Mouse (Mus musculus) retina, adult 2 months (tissue): ENCODE measurements around the gene Actl11.

ENCODE experiments used
- DNase-seq: peaks from one replicate; pipeline ENCODE4 v3.0.0-alpha.2; 2012; ENCODE audit warnings: low read depth, low spot score

Gene Actl11

DNA sequence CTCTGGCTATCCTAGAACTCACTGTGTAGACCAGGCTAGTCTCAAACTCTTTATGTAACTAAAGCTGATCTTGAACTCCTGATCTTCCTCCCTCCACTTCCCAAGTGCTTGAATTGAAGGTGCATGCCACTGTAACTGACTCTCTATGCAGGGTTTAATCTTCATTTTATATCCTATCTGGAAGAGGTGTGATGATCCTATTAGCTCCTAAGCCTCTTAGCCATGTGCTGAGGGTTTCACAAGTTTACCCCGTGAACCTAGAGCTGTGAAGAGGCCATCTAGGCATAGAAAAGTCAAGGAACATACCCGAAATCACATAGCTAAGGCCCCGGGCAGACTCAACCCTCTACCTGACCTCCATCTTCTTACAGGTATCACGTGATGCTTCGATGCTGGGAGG lies 8.8 kb upstream of the Actl11 start:
- DNase-seq, result no peak

DNA sequence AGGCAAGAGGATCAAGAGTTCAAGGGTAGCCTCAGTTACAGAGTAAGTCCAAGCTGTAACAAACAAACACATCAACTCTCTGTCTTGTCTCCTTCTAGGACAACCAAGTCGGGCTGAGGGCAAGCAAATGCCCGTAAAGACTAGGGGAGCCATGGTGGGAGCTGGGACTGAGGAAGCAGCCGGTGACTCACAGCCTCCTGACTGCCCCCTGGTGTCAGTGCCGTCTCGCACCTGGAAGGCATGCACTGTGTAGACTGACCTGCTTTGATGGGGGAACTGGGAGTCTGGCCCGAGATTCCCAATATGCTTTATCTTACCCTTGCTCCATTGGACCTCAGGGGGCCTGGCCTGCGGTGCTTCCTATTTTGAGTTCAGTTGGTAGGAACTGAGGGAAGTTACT lies 5.2 kb upstream of the Actl11 start:
- DNase-seq, result no peak

DNA sequence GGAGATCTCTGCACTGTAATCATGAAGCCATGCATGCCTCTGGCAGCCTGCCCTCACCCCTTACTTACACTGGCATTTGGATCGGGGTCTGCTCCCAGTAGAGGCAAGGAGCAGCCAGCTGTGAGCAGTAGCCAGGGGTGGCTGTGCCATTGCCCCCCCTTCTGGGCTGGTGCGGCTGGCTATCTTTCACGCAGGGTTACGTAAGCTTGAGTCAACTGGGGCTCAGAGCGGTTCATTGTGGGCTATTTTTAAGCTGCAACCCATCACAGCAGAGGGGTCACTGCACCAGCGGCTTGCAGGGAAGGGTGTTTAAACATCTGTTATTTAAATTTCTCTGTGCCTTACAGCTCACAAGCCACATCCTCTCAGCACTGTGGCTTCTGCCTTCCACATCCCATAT lies 4.3 kb upstream of the Actl11 start:
- DNase-seq, result no peak

DNA sequence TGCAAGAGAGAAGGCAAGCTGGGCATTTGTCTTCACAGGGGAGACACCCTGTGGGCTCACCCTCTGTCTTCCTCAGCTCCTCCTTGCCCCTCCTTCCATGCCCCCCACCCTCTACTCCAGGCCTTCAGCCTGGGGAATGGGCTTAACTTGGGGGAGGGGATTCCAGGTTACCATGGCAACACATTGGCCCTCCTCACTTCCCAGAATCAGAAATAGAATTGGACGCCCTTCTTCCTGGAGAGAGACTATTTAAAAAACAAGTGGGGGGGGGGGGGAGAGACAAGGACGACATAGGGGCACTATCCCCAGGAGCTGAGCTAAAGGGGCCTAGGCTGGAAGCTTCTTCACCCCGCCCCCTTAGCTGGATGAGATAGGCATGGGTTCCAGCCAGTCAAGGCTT lies 3.0 kb upstream of the Actl11 start:
- no peak for DNase-seq

DNA sequence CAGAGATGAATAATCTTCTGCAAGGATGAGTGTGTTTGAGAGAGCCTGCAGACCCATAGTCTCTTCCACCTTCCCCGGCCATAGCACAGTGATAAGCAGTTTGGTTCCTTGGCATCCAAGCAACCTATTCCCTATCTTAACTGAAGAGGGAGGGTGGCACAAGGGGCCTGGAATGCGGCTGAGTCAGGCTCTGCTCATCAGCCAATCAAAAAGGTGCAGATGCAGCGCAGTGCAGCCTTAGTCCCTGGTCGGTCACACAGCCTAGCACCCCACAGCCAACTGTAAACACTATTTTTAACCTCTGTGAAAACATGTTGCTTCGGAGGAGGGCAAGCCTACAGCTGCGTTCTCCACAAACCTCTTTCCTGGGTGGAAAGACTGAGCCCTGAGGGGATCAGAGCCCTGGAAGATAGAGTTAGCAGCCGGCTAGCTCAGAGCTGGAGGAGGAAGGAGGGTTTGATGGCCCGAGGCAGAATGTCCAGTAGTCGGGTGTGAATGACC lies 1.3 kb upstream of the Actl11 start:
- DNase-seq, result no peak

DNA sequence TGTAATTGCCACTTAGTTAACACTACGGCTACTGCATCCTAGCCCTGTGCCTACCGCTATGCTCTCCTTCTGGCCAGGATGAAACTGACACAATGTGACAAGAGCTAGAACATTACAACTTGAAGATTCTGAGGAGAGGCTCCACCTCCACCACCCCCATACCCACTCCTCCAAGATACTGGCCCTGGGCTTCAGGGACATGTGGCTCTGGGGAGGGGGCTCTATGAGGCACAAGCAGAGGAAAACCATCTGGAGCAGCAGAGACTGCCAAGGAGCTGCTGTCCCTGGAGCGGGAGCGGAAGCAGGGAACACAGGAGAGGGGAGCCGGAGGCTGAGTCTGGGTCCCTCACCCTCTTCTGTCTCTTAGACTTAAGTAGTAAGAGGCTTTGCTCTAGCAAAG lies 520 bp upstream of the Actl11 start:
- no peak for DNase-seq

DNA sequence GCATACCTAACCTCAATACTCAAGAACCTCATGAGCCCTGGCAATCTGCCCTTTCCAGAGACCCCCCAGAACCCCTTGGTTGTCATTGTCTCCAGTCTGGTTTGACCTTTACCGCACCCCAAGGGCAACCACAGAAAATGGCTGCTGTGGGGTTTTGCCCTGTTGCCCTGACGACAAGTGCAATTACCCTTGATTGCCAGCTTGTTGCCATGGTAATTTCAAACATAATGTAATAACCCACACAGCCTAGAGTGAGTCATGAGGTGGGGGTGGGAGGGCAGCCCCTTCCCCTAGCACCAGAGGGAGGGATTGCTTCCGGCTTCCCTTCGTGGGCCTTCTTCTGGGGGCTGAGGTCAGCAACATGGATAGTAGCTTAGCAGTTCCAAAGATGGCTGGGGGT lies 4.0 kb downstream of the Actl11 start:
- DNase-seq, result no peak

DNA sequence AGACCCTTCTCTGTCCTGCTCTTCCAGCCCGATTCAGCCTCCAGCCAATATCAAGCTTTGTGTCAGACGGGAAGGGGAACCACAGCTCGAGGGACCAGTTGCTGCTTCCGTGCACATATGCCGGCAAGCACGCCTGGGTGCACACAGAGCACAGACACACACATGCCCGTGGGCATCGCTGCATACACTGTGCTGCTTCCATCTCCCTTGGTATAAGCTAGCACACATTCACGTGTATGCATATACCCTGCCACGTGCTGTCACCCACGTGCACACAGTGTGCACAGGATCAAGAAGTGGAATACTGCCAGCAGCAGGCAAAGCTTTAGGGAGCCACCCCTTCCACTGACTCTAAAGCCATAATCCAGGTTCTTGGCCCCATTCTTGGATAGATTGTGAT lies 5.9 kb downstream of the Actl11 start:
- DNase-seq, result no peak

DNA sequence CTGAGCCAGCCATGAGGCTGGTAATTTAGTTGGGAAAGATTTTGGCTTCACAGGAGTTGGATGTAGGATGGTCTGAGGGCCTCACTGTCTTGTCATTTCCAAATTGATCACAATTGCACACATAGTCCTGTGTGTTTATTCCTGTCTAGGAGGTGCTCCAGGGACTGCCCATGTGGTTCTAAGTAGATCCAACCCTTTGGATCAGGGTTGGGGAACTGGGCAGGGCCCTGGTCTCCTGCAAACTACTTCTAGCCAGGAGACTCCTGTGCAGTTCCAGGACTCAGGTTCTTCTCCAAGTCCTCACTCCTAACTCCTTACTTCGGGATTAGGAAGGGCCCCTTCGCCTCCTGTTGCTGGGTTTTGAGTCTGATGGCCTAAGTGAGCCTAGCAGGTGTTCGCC lies 7.1 kb downstream of the Actl11 start, which contains the start of gene Camkv:
Gene Camkv (plus strand): TSS at position 301 of the 400 bp plus-strand sequence.
- DNase-seq, result no peak

DNA sequence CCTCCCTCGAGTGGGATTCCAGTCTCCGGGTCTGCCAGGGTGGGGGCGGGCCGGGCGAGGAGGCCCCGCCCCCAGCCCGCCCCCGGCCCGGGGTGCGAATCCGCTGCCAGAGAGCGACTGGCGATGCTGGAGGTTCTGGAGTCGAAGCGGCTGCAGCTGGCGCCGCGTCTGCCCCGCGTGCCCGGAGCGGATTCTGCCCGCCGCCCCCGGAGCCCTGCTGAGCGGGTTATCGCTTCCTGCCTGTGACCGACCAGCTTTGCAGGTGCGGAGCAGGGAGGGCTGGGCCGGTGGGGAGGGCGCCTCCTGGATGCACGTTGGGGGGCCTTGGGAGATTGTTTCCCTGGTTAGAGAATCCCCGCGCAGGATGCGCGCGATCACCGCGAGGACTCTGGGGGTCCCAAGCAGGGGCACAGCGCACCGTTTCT lies 7.5 kb downstream of the Actl11 start:
- DNase-seq, result no peak

DNA sequence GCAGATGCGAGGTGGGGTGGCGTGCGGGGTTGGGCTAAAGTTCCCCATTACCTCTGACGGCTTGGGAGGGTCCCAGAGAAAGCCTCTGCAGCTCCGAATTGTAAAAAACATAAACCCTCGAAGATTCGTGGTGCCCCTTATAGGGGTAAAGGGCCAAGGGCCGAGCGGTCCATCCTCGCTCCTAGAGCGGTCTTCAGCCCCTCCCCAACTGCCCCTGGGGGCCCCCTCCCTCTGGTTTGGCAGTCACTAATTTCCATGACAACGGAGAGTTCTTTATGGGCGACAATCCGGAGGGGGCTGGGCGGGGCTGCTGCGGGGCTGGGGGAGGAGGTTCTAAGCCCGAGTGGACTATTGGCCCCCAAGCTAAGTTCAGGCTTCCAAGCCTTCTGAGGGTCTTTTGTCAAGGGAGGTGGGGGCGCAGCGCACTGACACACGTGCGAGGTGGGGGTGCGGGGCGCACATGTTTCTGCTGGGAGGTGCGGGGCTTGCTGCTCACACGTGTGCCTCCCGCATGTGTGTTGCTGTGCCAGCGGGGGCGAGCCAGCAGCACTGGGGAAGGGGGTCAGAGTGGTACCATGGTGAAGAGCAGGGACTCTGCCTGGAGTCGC lies 8.1 kb downstream of the Actl11 start:
- DNase-seq, result no peak

DNA sequence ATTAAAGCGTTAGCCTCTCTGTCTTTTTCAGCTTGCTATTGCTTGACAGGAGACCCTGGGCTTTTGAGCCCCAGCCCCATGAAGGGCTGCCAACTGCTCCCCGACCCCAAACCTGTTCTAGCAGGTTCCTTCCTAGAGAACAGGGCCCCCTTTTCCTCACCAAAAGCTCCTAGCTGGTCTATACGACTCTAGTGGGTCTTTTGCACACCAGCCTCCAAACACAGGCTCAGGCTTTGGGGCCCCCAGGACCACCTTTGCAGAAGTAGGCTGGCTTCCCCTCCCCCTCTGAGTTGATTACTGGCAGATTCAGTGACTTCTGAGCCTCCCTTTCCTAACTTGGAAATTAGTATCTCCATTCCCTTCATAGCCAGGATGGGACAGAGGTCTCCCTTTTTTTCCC lies 8.6 kb downstream of the Actl11 start:
- DNase-seq, result no peak

DNA sequence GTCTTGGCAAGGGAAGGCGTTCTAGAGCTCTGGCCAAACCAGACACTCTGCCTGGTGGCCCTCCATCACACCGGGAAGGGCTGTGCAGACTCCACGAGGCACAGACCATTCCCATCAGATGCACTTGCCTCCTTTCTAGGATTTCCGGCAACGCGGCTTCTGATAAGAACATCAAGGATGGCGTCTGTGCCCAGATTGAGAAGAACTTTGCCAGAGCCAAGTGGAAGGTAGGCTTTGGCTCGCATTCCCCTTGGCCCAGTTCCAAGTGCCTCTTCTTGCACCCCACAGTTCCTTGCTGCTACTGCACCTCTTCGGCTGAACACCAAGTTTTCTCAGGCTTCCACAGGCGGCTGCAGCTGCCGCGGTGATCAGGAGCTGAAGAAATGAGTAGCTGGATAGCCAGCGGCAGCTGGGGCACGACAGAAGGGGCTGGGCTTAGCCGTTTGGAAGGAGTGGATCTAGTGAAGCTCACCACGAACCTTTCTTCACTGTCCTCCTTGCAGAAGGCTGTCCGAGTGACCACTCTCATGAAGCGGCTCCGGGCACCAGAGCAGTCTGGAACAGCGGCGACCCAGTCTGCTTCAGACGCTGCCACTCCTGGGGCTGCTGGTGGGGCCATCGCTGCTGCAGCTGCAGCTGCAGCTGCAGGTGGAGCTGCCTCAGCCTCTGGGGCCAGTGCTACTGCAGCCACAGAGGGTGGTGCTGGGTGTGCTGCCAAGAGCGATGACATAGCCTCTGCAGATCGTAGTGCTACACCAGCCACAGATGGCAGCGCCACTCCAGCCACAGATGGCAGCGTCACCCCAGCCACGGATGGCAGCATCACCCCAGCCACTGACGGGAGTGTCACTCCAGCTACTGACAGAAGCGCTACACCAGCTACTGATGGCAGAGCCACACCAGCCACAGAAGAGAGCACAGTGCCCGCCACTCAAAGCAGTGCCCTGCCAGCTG lies 19.2 kb downstream of the Actl11 start:
- DNase-seq, result no peak

DNA sequence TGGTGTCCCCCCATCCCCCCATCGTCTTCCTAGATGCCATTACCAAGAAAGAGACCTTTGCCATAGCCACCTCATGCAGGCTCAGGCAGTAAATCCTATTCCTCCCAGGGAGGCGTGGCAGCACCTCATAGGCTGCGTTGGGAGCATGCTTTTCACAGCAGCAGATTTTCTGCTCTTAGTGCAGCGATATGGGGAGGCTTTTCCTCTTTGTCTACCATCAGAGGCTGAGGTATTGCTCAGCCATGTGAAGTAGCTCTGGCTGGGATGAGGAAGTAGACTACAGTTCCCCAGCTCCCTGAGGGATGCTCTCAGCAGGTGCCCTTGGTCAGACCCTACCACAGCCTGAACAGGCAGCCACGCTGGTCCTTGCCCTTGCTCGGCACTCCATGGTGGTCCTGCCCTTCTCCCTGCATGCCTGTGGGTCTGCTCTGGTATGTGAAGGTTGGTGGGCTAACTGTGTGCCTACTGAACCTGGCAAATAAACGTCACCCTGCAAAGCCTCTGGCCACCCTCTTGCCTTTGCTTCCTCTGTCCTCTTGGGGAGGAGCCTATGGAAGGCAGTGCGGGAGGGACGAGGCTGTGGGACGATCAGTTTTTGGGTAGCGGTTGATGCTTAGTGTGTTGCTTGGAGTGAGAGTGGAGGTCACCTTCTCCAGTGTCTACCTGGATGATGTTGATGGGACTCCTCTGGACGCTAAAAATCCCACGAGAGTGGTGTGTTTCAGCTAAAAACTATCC lies 21.1 kb downstream of the Actl11 start:
- no peak for DNase-seq

DNA sequence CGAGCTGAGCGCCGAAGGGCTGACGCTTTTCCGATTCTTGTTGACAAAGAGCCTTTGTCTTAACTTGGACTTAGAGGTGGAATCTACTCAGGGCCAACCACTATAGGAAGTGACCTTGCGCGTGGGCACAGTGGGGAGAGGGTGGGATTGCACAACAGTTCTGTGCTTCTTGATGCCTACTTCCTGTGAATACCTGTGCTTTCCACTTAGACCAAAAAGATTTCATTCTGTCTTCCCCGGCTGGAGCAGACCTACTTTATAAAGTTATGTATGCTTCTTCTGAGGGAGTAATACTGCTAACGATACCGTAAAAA lies 21.6 kb downstream of the Actl11 start, which contains the start of gene Traip:
Gene Traip (plus strand): TSS at position 215 of the 314 bp plus-strand sequence.
- DNase-seq, result no peak

DNA sequence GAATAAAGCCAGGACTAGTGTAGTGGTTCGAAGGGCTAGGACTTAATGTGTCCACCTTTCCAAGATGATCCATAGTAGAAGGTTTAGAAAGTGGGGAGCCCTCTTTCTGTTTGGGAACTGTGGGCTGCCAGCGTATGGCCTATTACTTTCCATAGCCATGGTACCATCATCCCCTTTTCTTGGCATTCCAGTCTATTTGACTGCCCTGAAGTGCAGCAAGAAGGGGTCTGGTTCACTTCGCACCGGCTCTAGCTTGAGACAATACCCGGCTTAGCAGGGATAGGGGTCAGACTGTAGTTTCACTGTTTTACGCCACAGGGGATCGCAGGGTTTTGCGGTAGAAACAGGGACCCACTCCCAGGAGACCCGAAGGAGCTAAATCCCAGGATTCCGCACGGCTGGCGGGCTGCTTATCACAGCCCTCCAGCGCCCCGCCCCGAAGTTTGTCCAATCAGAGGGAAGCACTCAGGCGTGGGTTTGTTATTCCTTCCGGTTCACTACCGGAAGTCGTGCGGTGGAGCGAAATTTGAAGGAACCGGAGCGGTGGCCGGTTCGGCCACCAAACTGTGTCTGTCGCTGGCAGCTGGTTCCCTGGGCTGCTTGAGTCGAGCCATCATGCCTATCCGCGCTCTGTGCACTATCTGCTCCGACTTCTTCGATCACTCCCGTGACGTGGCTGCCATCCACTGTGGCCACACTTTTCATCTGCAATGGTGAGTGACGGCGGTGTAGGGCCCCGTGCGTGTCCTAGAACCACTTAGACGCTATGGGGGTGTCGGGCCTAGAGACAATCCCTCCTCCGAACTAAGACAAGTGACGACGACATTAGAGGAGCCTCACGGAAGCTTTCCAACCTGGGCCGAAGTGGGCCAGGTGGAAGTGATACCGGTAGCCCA lies 22.4 kb downstream of the Actl11 start:
- peak; percentile 83 for DNase-seq

DNA sequence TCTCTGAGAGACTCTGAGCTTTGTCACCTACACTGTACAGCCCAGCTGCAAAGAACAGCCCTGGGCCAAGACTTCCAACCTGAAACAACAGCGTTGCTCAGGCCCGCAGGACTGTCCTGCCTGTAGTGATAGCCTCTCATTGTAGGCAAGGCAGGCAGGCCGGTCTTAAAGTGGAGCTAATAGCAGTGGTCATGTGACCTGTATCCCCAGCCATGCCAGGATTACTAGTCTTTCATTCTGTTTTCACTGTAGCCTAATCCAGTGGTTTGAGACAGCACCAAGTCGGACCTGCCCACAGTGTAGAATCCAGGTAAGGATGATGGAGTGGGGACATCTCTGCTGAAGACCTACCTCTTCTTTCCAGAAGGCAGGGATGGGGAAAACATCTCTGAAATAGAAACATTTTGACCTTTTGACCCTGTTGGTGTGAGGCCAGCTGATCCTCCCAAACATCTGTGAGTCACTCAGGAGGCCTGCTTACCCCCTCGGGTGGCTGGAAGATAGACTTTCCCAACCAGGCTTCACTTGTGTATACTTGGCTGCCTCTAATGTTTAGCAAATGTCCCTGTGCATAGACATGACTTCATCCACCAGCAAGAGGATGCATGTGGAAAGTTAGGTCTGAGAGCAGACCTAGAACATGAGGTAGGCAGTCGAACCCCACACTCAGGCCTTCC lies 27.5 kb downstream of the Actl11 start:
- DNase-seq, result no peak

DNA sequence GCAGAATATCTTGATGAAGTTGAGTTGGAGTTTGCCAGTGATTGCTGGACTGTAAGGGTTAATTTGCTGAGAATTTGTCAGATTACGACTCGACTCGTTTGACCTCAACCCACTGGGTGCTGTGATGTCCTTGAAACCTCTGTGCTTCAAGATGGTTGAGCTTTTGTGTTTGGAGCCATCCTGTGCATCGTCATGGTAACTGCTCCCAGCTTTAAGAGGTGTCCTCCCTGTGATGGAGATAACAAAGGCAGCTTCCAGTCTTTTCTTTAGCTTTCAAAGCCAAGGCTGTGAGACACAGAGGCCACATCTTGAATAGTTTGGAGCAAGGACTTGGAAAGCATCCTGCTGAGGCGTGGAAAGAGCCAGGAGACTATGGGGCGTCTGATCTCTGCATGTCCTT lies 28.9 kb downstream of the Actl11 start:
- no peak for DNase-seq

DNA sequence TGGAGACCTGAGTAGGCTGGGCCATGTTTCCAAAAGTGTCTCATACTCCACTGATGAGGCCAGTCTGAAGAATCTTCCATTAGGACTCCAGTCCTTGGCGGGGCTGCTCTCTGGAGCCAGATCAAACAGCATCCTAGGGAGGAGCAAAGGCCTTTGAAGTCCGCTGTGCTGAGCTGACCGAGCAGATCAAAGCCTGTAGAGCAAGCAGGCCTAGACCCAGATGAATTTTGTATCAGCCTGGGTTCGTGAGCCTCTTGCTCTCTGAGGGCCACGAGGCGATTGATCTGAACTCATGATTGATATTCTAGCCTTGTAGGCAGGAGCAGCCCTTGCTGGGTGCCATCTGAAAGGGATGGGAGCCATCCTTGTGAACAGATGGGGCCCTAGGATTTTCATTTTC lies 31.6 kb downstream of the Actl11 start:
- no peak for DNase-seq

DNA sequence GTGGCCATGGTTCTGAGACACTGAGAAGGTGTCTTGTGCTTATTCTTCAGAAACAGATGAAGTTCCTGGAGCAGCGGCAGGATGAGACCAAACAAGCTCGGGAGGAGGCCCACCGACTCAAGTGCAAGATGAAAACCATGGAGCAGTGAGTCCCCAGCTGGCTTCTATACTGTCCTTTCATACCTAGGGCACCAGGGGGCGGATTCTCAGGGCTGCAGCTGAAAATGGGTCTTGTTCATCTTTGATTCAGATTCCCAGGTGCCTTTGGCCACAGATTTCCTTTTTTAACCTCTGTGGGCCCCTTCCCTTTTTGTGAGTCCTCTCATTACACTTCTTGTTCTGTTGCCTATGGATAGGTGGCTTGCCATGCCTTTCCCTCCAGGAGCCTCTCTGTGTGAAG lies 32.7 kb downstream of the Actl11 start:
- DNase-seq, result no peak

DNA sequence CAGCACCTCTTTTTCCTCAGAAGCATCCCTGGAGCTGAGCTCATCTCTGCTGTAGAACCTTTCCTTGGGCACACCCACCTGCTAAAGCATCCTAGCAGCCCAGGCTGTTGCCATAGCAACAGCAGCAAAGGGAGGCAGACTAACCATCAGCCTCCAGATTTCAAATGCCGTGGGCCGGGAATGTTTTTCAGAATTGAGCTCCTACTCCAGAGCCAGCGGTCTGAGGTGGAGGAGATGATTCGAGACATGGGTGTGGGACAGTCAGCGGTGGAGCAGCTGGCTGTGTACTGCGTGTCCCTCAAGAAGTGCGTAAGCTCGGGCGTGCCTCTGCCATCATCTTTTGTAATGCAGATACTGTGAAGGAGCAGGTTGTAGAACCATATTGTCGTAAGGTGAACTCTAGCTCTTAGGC lies 33.1 kb downstream of the Actl11 start:
- no peak for DNase-seq
